Mouse (Mus musculus) heart, embryonic 11.5 days (tissue): Measurements from ENCODE around the gene Aox2. TPM values are rescaled to one million over a fixed set of nuclear protein-coding genes. Genes with fewer than 3 reads are reported as not detected.

Experiments
- ATAC-seq: fragments of 200-750 bp; cut with Nextera tagmentation; replicated peaks from 2 replicates; pipeline ENCODE4 v1.8.0; 2017; ENCODE audit warnings: moderate library complexity; ENCODE audit not compliant: insufficient number of reproducible peaks, low FRiP score, low TSS enrichment
- H3K27ac ChIP-seq: fragments of 300-500 bp; sonication (generic); 2 replicates; pipeline ENCODE4 v1.5.1; 2014; ENCODE audit warnings: mild to moderate bottlenecking, low read depth, low read length
- H3K27me3 ChIP-seq: fragments of 300-500 bp; sonication (generic); 2 replicates; pipeline ENCODE4 v1.6.1; 2014; ENCODE audit warnings: mild to moderate bottlenecking, low read length, mixed read lengths; ENCODE audit not compliant: control insufficient read depth, insufficient read depth
- H3K36me3 ChIP-seq: fragments of 300-500 bp; sonication (generic); 2 replicates; pipeline ENCODE4 v1.6.1; 2014; ENCODE audit warnings: mild to moderate bottlenecking, low read length, moderate library complexity, mixed read lengths; ENCODE audit not compliant: control insufficient read depth, insufficient read depth
- H3K4me1 ChIP-seq: fragments of 300-500 bp; sonication (generic); 2 replicates; pipeline ENCODE4 v1.6.1; 2014; ENCODE audit warnings: low read length; ENCODE audit not compliant: control insufficient read depth, insufficient read depth
- H3K4me2 ChIP-seq: fragments of 300-500 bp; sonication (generic); 2 replicates; pipeline ENCODE4 v1.6.1; 2014; ENCODE audit warnings: mild to moderate bottlenecking, moderate library complexity
- H3K4me3 ChIP-seq: fragments of 300-500 bp; sonication (generic); 2 replicates; pipeline ENCODE4 v1.5.1; 2014; ENCODE audit warnings: low read depth, low read length
- H3K9ac ChIP-seq: fragments of 300-500 bp; sonication (generic); 2 replicates; pipeline ENCODE4 v1.6.1; 2014; ENCODE audit warnings: mild to moderate bottlenecking, low read depth, low read length, moderate library complexity
- H3K9me3 ChIP-seq: fragments of 300-500 bp; sonication (generic); replicated peaks from 2 replicates; pipeline ENCODE4 v1.6.1; 2016; ENCODE audit warnings: low read length; ENCODE audit not compliant: control insufficient read depth
- WGBS: fragments of 180-500 bp; shearing (Covaris S2); extraction: QIAGEN DNeasy Blood & Tissue Kit; methylation state at CpG from one replicate; pipeline ENCODE4 v1.1.7; 2014; ENCODE audit not compliant: insufficient replicate concordance; 5-methylcytosine and 5-hydroxymethylcytosine counted together
- polyA plus RNA-seq: library from polyadenylated mRNA; unstranded; fragments of >200 nt; fragmentation: Nextera tagmentation; extraction: Ambion mirVana; gene quantifications from 2 replicates; pipeline ENCODE4 v1.2.1, GENCODE M21; 2014

The Aox2 gene
- polyA plus RNA-seq, 1 experiment from 2014 or later, result not detected

GRCm38 (mm10) chr1:58392652-58393283, 114.6 kb downstream of the Aox2 start, which contains the start of gene Bzw1:
Gene Bzw1, plus strand, starts transcription at chr1:58392898.
- Histone ChIP-seq H3K9ac (peak within 1 kb of the TSS; percentile 98), H3K36me3 (peaks cover 11% of the 10 kb centered on the region), H3K27ac (peak within 1 kb of the TSS; percentile 98), H3K27me3 (no peaks in the 10 kb centered on the region), H3K4me2 (peak within 1 kb of the TSS; percentile 78), H3K4me1 (peaks cover 9% of the 10 kb centered on the region), H3K9me3 (no peaks in the 10 kb centered on the region), H3K4me3 (peak within 1 kb of the TSS; percentile 95)
- peak; percentile 95 for ATAC-seq
- under 1% methylated on average over 50 of the region's 61 CpGs for WGBS

DNA sequence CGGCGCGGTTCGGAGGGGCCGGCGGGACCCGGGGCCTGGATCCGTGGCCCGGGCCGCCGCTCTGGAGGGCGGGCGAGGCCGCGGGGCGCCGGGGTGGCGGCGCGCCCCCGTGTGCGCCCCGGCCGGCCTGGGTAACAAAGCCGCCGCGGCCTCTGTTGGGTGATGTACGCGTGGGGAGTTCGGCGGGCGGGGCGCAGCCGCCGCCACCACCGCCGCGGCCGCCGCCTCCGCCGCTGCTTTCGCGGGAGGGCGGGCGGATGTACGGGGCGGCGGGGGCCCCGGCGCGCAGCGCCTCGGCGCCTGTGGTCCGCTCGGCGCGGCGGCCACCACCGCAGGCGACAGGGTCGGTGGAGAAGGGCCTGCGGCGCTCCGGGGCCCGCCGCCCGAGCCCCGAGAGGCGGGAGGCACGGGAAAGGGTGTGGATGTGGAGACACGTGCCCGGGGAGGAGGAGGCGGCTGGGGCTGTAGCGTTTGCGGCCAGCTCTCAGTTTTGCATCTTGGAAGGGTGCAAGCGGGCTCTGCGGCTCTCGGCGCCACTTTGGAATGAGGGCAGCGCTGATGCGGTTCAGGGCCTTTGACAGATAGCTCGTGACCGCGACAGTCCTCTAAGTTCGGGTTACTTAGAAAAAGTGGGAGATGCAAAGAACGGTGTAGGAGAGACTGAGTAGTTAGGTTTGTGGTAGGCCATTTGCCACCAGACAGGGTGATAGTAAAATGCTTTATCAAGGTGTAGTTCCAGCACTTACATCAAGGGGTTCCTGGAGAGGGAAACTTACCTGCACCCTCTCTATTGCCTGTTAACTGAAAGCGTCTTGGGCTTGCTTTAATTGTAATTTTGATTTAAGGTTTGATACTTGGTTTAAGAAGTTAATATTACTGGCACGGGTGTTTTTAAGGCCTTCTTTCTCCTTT, 115.4 kb downstream of the Aox2 start:
- H3K27ac ChIP-seq, result peak overlapping the region; percentile 98
- peak overlapping the region; percentile 95 for H3K4me3 ChIP-seq
- peak overlapping the region; percentile 78 for H3K4me2 ChIP-seq
- H3K4me1 ChIP-seq, result peaks cover 9% of the 10 kb centered on the region
- H3K9ac ChIP-seq, result peak overlapping the region; percentile 98
- peak; percentile 62 for ATAC-seq
- peaks cover 16% of the 10 kb centered on the region for H3K36me3 ChIP-seq
- no peaks in the 10 kb centered on the region for H3K27me3 ChIP-seq
- H3K9me3 ChIP-seq, result no peaks in the 10 kb centered on the region
- WGBS, result 1% methylated on average over 58 of the region's 90 CpGs

GRCm38 (mm10) chr1:58395341-58395740, 117.2 kb downstream of the Aox2 start:
- WGBS, result 89% methylated on average over 3 of the region's 3 CpGs
- Histone ChIP-seq H3K4me3 (no peak overlapping the region), H3K36me3 (peaks cover 22% of the 10 kb centered on the region), H3K9ac (no peak overlapping the region), H3K27ac (no peak overlapping the region), H3K9me3 (no peaks in the 10 kb centered on the region), H3K4me1 (peaks cover 9% of the 10 kb centered on the region), H3K4me2 (no peak overlapping the region), H3K27me3 (no peaks in the 10 kb centered on the region)
- ATAC-seq, result no peak

DNA sequence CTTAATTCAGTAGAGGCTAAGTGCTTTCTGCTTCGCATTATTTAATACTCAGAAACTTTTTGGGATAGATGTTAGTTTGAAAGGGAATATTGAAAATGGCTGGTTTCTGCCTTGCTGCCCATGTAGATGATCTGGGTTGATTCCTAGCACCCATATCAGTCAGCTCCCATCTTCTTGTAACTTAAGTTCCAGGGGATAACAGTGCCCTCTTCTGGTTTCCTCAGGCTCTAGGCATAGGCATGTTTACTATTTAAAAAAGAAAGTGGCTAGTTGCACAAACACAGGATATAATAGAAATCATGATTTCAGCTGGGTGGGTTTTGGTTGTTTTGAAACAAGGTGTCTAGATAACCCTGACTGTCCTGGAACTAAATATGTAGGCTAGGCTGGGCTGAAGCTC, 118.1 kb downstream of the Aox2 start:
- no peaks in the 10 kb centered on the region for H3K9me3 ChIP-seq
- no peak overlapping the region for H3K4me3 ChIP-seq
- no peak overlapping the region for H3K27ac ChIP-seq
- 98% methylated on average over 1 of the region's 1 CpGs for WGBS
- ATAC-seq, result no peak
- H3K27me3 ChIP-seq, result no peaks in the 10 kb centered on the region
- no peak overlapping the region for H3K4me2 ChIP-seq
- H3K4me1 ChIP-seq, result peaks cover 9% of the 10 kb centered on the region
- H3K9ac ChIP-seq, result no peak overlapping the region
- peaks cover 31% of the 10 kb centered on the region for H3K36me3 ChIP-seq

GRCm38 (mm10) chr1:58397731-58398130, 119.6 kb downstream of the Aox2 start:
- ATAC-seq, result no peak
- Histone ChIP-seq H3K27ac (no peak overlapping the region), H3K36me3 (peaks cover 36% of the 10 kb centered on the region), H3K9me3 (no peaks in the 10 kb centered on the region), H3K27me3 (no peaks in the 10 kb centered on the region), H3K9ac (no peak overlapping the region), H3K4me1 (0 out of 2 replicates have a peak, but pooled peaks cover 3% of the 10 kb centered on the region), H3K4me3 (no peak overlapping the region), H3K4me2 (no peak overlapping the region)
- WGBS, result 94% methylated on average over 6 of the region's 6 CpGs

DNA sequence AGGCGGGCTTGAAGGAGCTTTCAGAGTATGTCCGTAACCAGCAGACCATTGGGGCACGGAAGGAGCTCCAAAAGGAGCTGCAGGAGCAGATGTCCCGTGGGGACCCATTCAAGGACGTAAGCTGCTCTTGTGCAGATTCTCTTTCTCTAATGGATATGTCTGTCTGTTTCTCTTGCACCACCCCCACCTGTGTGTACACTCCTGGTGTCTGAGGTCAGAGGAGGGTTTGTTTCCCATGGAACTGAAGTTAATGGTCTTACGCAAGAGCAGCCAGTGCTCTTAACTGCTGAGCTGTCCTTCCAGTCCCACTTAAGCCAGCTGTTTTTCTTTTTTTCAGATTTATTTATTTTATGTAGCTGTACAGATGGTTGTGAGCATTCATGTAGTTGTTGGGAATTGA, 123.3 kb downstream of the Aox2 start:
- no peak overlapping the region for H3K27ac ChIP-seq
- no peak for ATAC-seq
- no peaks in the 10 kb centered on the region for H3K9me3 ChIP-seq
- no peak overlapping the region for H3K9ac ChIP-seq
- 89% methylated on average over 6 of the region's 6 CpGs for WGBS
- H3K27me3 ChIP-seq, result no peaks in the 10 kb centered on the region
- H3K4me2 ChIP-seq, result no peak overlapping the region
- no peaks in the 10 kb centered on the region for H3K4me1 ChIP-seq
- H3K4me3 ChIP-seq, result no peak overlapping the region
- peaks cover 39% of the 10 kb centered on the region for H3K36me3 ChIP-seq

DNA sequence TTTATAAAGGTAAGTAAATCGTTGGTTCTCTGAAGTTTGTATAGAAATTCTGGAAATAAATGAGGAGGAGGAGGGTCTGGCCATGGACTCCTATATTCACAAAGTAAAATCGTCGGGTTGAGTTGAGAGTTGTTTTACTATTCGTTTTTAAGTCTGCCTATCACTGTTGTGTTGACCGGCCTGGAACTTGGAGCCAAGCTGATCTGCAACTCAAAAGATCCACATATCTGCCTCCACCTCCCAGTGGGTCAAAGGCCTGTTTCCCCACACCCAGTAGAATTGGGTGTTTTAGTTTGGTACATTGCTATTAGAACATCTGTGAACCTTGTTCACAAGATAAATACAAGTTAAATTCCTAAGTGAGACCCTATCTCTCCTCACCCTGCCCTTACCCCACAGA, 125.6 kb downstream of the Aox2 start:
- Histone ChIP-seq H3K36me3 (peaks cover 33% of the 10 kb centered on the region), H3K9me3 (no peaks in the 10 kb centered on the region), H3K4me2 (no peak overlapping the region), H3K4me3 (no peak overlapping the region), H3K27ac (no peak overlapping the region), H3K4me1 (no peaks in the 10 kb centered on the region), H3K27me3 (no peaks in the 10 kb centered on the region), H3K9ac (no peak overlapping the region)
- ATAC-seq, result no peak
- 93% methylated on average over 5 of the region's 5 CpGs for WGBS

DNA sequence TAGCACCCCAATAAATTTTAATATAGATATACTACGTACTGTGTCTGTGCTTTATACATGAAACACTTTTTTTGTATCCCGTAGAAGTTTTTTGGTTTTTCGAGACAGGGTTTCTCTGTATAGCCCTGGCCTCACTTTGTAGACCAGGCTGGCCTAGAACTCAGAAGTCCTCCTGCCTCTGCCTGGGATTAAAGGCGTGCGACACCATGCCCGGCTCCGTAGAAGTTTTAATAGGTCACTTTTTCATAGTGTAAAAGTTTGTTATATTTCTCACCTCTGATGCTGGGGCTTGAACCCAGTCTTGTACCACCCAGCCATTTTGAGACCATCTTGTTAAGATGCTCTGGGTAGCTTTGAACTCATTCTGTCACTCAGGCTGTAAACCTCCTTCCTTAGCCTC, 129.2 kb downstream of the Aox2 start:
- H3K4me3 ChIP-seq, result no peak overlapping the region
- no peaks in the 10 kb centered on the region for H3K27me3 ChIP-seq
- H3K27ac ChIP-seq, result no peak overlapping the region
- no peaks in the 10 kb centered on the region for H3K4me1 ChIP-seq
- H3K9me3 ChIP-seq, result no peaks in the 10 kb centered on the region
- no peak overlapping the region for H3K4me2 ChIP-seq
- peaks cover 33% of the 10 kb centered on the region for H3K36me3 ChIP-seq
- whole genome bisulfite sequencing, result 94% methylated on average over 7 of the region's 7 CpGs
- ATAC-seq, result no peak
- H3K9ac ChIP-seq, result no peak overlapping the region
